Mouse (Mus musculus) bone marrow macrophage, adult 2 months (primary cell): ENCODE results near the gene Kcmf1.

Experiments used
- CTCF ChIP-seq: IDR thresholded peaks from 2 replicates; pipeline ENCODE4 v1.5.1; 2012; ENCODE audit warnings: low read depth, mild to moderate bottlenecking, low read length, moderate library complexity
- POLR2A ChIP-seq: IDR thresholded peaks from 2 replicates; pipeline ENCODE4 v1.6.1; 2012; ENCODE audit warnings: mild to moderate bottlenecking, low read depth, low read length, borderline replicate concordance

DNA sequence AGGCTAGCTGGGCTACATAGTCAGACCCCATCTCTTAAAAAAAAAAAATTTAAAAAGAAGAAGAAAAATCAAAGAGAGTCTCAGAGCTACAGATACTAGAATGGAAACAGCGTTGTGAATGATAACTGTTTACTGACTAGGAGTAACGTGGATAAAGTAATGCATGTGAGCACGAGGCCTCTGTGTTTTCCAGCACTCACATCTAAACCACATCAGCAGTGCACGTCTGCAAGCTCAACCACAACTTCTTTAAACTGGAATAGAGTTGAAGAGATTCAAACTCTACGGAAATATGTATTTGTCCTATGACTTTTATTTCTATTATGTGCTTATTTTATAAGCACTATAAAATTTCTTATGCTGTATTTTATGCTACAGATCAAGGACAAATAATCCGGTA, 23.1 kb downstream of the Kcmf1 start:
- TF ChIP-seq CTCF = no peak
- no peak for TF ChIP-seq POLR2A
